Mouse (Mus musculus) limb, embryonic 15.5 days (tissue): Measurements from ENCODE around the gene Sprtn. TPM values are rescaled to one million over a fixed set of nuclear protein-coding genes. Genes with fewer than 3 reads are reported as not detected.
A peak's percentile ranks its signal among the peaks of the same experiment; 100 is the strongest.

Experiments
- ATAC-seq: fragments of 200-750 bp; cut with Nextera tagmentation; 2 replicates; pipeline ENCODE4 v1.8.0; 2017; ENCODE audit warnings: low read depth, moderate TSS enrichment; ENCODE audit not compliant: insufficient number of reproducible peaks, low FRiP score, low TSS enrichment
- H3K27ac ChIP-seq: fragments of 300-500 bp; sonication (generic); 2 replicates; pipeline ENCODE4 v1.5.1; 2015; ENCODE audit warnings: moderate library complexity, mild to moderate bottlenecking, inconsistent platforms
- H3K27me3 ChIP-seq: fragments of 300-500 bp; sonication (generic); 2 replicates; pipeline ENCODE4 v1.6.1; 2015; ENCODE audit warnings: inconsistent platforms
- H3K36me3 ChIP-seq: fragments of 300-500 bp; sonication (generic); 2 replicates; pipeline ENCODE4 v1.6.1; 2015; ENCODE audit warnings: inconsistent platforms
- H3K4me1 ChIP-seq: fragments of 300-500 bp; sonication (generic); 2 replicates; pipeline ENCODE4 v1.6.1; 2015; ENCODE audit warnings: inconsistent platforms
- H3K4me2 ChIP-seq: fragments of 300-500 bp; sonication (generic); 2 replicates; pipeline ENCODE4 v1.6.1; 2015; ENCODE audit warnings: mild to moderate bottlenecking, inconsistent platforms
- H3K4me3 ChIP-seq: fragments of 300-500 bp; sonication (generic); 2 replicates; pipeline ENCODE4 v1.5.1; 2015; ENCODE audit warnings: mild to moderate bottlenecking, inconsistent platforms
- H3K9ac ChIP-seq: fragments of 300-500 bp; sonication (generic); 2 replicates; pipeline ENCODE4 v1.6.1; 2015; ENCODE audit warnings: inconsistent platforms
- H3K9me3 ChIP-seq: fragments of 300-500 bp; sonication (generic); 2 replicates; pipeline ENCODE4 v1.6.1; 2016; ENCODE audit warnings: inconsistent platforms
- WGBS: fragments of 180-500 bp; shearing (Covaris S2); methylation state at CpG from one replicate; pipeline ENCODE4 v1.1.7; 2015; 5-methylcytosine and 5-hydroxymethylcytosine counted together
- polyA plus RNA-seq: library from polyadenylated mRNA; unstranded; fragments of >200 nt; fragmentation: Nextera tagmentation; extraction: Ambion mirVana; gene quantifications from 2 replicates; pipeline ENCODE4 v1.2.1, GENCODE M21; 2015

Sprtn gene
- polyA plus RNA-seq, result 10.6 and 11.8 TPM in 2 replicates

GRCm38 (mm10) chr8:124897386-124898250, at the start of gene Sprtn, which contains the start of gene Exoc8:
Gene Sprtn (plus strand): TSS chr8:124897886.
Gene Exoc8 (minus strand): TSS chr8:124897705.
- Histone ChIP-seq H3K9ac (peak within 1 kb of the TSS; percentile 85), H3K36me3 (peaks cover 45% of the 10 kb centered on the region), H3K9me3 (no peaks in the 10 kb centered on the region), H3K4me1 (peaks cover 24% of the 10 kb centered on the region), H3K27me3 (no peaks in the 10 kb centered on the region), H3K4me2 (peak within 1 kb of the TSS; percentile 94), H3K27ac (peak within 1 kb of the TSS; percentile 82), H3K4me3 (peak within 1 kb of the TSS; percentile 93)
- WGBS, result under 1% methylated on average over 114 of the region's 114 CpGs
- ATAC-seq, result peak; percentile 84

GRCm38 (mm10) chr8:124853511-124853910, 44.2 kb upstream of the Sprtn start:
- no peak for ATAC-seq
- no peaks in the 10 kb centered on the region for H3K27me3 ChIP-seq
- H3K4me1 ChIP-seq, result no peaks in the 10 kb centered on the region
- peaks cover 61% of the 10 kb centered on the region for H3K36me3 ChIP-seq
- H3K27ac ChIP-seq, result no peak overlapping the region
- 98% methylated on average over 1 of the region's 1 CpGs for whole genome bisulfite sequencing
- no peaks in the 10 kb centered on the region; the same call in 1 of the 2 replicates for H3K9me3 ChIP-seq
- no peak overlapping the region for H3K4me3 ChIP-seq
- no peak overlapping the region for H3K4me2 ChIP-seq
- H3K9ac ChIP-seq, result no peak overlapping the region

DNA sequence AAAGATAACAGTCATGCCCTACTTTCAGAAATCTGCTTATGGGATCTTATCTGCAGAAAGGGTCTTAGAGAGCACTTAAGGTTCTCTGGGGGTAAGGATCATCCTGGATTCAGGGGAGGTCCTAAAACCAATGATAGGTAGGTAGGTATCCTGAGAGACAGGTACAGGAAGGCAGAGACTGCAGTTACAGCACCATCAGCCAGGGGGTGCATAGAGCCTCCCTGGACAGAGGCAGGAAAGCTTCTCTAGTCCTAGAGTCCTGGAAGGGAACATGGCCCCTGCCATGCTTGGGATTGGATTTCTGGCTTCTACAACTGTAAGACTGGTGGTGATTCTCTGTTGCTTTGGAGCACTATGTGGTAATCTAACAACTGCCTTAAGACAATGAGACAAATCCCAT, 38.2 kb upstream of the Sprtn start:
- Histone ChIP-seq H3K27me3 (no peaks in the 10 kb centered on the region), H3K4me3 (no peak overlapping the region), H3K9ac (no peak overlapping the region), H3K36me3 (peaks cover 64% of the 10 kb centered on the region), H3K27ac (no peak overlapping the region), H3K9me3 (no peaks in the 10 kb centered on the region), H3K4me1 (peaks cover 12% of the 10 kb centered on the region), H3K4me2 (no peak overlapping the region)
- ATAC-seq, result no peak

DNA sequence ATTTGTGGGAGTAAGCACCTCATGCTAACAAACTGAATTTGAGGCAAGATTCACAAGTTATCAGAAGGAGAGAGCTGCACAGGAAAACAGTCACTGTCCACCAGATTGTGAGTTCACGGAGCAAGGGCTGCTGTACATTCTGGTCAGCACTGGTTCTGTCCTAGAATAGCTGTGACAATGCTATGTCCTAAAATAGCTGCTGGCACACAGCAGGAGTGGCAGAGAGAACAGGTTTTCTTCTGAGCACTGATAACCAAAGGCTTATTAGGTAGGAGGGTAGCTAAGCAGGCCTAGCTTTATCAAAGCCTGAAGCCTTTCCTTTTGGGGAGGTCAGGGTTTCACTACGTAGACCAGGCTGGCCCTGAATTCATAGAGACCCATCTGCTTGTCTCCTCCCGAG, 37.5 kb upstream of the Sprtn start:
- H3K27ac ChIP-seq, result no peak overlapping the region
- H3K9me3 ChIP-seq, result no peaks in the 10 kb centered on the region
- H3K27me3 ChIP-seq, result no peaks in the 10 kb centered on the region
- H3K4me1 ChIP-seq, result peaks cover 12% of the 10 kb centered on the region
- WGBS, result 94% methylated on average over 3 of the region's 3 CpGs
- H3K36me3 ChIP-seq, result peaks cover 56% of the 10 kb centered on the region
- no peak overlapping the region for H3K9ac ChIP-seq
- no peak overlapping the region for H3K4me3 ChIP-seq
- H3K4me2 ChIP-seq, result no peak overlapping the region
- ATAC-seq, result no peak

GRCm38 (mm10) chr8:124862321-124863162, 35.1 kb upstream of the Sprtn start, which contains the start of the genes Gnpat and 2810004N23Rik:
Gene Gnpat (plus strand): TSS chr8:124863033.
Gene 2810004N23Rik (minus strand): TSS chr8:124863120.
- WGBS, result 2% methylated on average over 54 of the region's 55 CpGs
- H3K9ac ChIP-seq, result peak within 1 kb of the TSS; percentile 98
- peak within 1 kb of the TSS; percentile 65 for H3K4me2 ChIP-seq
- peaks cover 15% of the 10 kb centered on the region for H3K4me1 ChIP-seq
- H3K27me3 ChIP-seq, result no peaks in the 10 kb centered on the region
- H3K4me3 ChIP-seq, result peak within 1 kb of the TSS; percentile 98
- peaks cover 37% of the 10 kb centered on the region for H3K36me3 ChIP-seq
- H3K27ac ChIP-seq, result peak within 1 kb of the TSS; percentile 95
- ATAC-seq, result peak; percentile 92
- no peaks in the 10 kb centered on the region for H3K9me3 ChIP-seq

DNA sequence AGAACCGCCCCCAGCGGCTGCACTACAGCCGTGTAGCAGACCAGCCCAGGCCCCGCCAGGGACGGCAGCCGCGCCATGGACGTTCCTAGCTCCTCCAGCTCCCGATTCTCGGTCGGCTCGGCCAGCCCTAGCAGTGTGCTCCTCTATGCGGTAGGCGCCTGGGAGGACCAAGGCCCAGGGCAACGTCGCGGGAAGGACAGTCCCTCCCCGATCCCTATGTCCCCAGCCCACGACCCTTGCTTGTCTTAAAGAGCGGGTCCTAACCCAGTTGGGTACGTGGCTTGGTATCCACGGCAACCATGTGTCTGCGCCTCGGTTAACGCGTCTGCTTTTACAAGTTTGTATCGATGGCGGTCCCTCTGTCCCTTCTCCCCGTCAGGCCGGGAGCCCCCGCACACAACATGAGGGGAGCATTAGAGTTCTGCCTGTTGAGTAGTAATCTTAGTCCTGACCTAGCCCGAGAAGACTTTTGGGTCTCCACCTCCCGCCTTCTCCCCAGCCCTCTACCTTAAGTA, 34.5 kb upstream of the Sprtn start:
- ATAC-seq, result peak; percentile 76
- H3K9ac ChIP-seq, result peak overlapping the region; percentile 98

GRCm38 (mm10) chr8:124863729-124864128, 34.0 kb upstream of the Sprtn start:
- Histone ChIP-seq H3K9me3 (no peaks in the 10 kb centered on the region), H3K27ac (peak overlapping the region; percentile 95), H3K4me1 (peaks cover 15% of the 10 kb centered on the region), H3K27me3 (no peaks in the 10 kb centered on the region), H3K36me3 (peaks cover 25% of the 10 kb centered on the region), H3K4me3 (peak overlapping the region; percentile 98), H3K4me2 (peak overlapping the region; percentile 65), H3K9ac (peak overlapping the region; percentile 98)
- WGBS, result 8% methylated on average over 8 of the region's 8 CpGs
- no peak for ATAC-seq

More for the DNA sequence above, 34.5 kb upstream of the Sprtn start:
- Histone ChIP-seq H3K27ac (peak overlapping the region; percentile 95), H3K9me3 (no peaks in the 10 kb centered on the region), H3K4me3 (peak overlapping the region; percentile 98), H3K4me2 (peak overlapping the region; percentile 65), H3K27me3 (no peaks in the 10 kb centered on the region), H3K4me1 (peaks cover 15% of the 10 kb centered on the region), H3K36me3 (peaks cover 30% of the 10 kb centered on the region)
- under 1% methylated on average over 33 of the region's 33 CpGs for WGBS

DNA sequence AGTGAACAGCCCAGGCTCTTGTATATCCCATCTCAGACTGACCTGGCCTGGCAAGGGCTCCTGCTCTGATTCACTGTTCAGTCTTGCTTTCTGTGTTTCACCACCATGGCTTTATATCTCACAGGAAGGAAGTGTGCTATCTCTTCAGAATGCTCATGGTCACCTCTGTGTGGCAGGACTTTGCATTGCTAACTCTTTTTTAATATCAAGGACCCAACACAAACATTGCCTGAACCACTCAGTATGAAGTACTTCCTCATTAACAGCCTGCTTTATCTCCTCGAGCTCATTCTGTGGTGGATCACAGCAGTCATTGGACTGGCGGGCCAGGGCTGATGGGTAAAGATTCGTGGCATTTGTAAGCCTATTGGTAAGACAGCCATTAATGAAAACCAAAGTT, 31.0 kb upstream of the Sprtn start:
- WGBS, result 81% methylated on average over 3 of the region's 3 CpGs
- Histone ChIP-seq H3K9me3 (no peaks in the 10 kb centered on the region), H3K27me3 (no peaks in the 10 kb centered on the region), H3K27ac (no peak overlapping the region), H3K9ac (no peak overlapping the region), H3K4me3 (no peak overlapping the region), H3K36me3 (peaks cover 14% of the 10 kb centered on the region), H3K4me2 (no peak overlapping the region), H3K4me1 (peaks cover 13% of the 10 kb centered on the region)
- ATAC-seq, result no peak

GRCm38 (mm10) chr8:124867126-124867525, 30.6 kb upstream of the Sprtn start:
- Histone ChIP-seq H3K9ac (no peak overlapping the region), H3K4me1 (peaks cover 9% of the 10 kb centered on the region), H3K4me2 (no peak overlapping the region), H3K27ac (no peak overlapping the region), H3K9me3 (no peaks in the 10 kb centered on the region), H3K27me3 (no peaks in the 10 kb centered on the region), H3K36me3 (peaks cover 19% of the 10 kb centered on the region), H3K4me3 (no peak overlapping the region)
- 47% methylated on average over 2 of the region's 2 CpGs for WGBS
- no peak for ATAC-seq

- WGBS, result 71% methylated on average over 6 of the region's 6 CpGs
- Histone ChIP-seq H3K27me3 (no peaks in the 10 kb centered on the region), H3K4me1 (0 out of 2 replicates have a peak, but pooled peaks cover 3% of the 10 kb centered on the region), H3K4me2 (no peak overlapping the region), H3K4me3 (no peak overlapping the region), H3K36me3 (peaks cover 44% of the 10 kb centered on the region), H3K27ac (no peak overlapping the region), H3K9me3 (no peaks in the 10 kb centered on the region), H3K9ac (no peak overlapping the region)
- ATAC-seq, result no peak
Observed at GRCm38 (mm10) chr8:124869708-124870107, 28.0 kb upstream of the Sprtn start.

- H3K36me3 ChIP-seq, result peaks cover 60% of the 10 kb centered on the region
Observed at GRCm38 (mm10) chr8:124871474-124871873, 26.2 kb upstream of the Sprtn start.

More at GRCm38 (mm10) chr8:124871474-124871873, 26.2 kb upstream of the Sprtn start:
- Histone ChIP-seq H3K27ac (no peak overlapping the region), H3K4me2 (no peak overlapping the region), H3K4me1 (no peaks in the 10 kb centered on the region), H3K9me3 (no peaks in the 10 kb centered on the region), H3K27me3 (no peaks in the 10 kb centered on the region), H3K9ac (no peak overlapping the region), H3K4me3 (no peak overlapping the region)
- WGBS, result 92% methylated on average over 7 of the region's 7 CpGs
- no peak for ATAC-seq
